Mouse (Mus musculus) intestine, embryonic 14.5 days (tissue): Measurements from ENCODE around the gene Crim1. TPM values are rescaled to one million over a fixed set of nuclear protein-coding genes. Genes with fewer than 3 reads are reported as not detected.

ENCODE experiments used
- ATAC-seq: fragments of 200-750 bp; cut with Nextera tagmentation; replicated peaks from 2 replicates; pipeline ENCODE4 v1.8.0; 2017; ENCODE audit warnings: low read depth, moderate number of reproducible peaks, moderate TSS enrichment, moderate library complexity; ENCODE audit not compliant: low FRiP score, low TSS enrichment
- DNase-seq: peaks from one replicate; pipeline ENCODE4 v3.0.0-alpha.2; 2018; ENCODE audit warnings: low spot score
- H3K27ac ChIP-seq: fragments of 300-500 bp; sonication (generic); 2 replicates; pipeline ENCODE4 v1.5.1; 2014; ENCODE audit warnings: low read depth, mild to moderate bottlenecking, control low read depth
- H3K27me3 ChIP-seq: fragments of 300-500 bp; sonication (generic); replicated peaks from 2 replicates; pipeline ENCODE4 v1.6.1; 2014; ENCODE audit warnings: low read length, control low read depth; ENCODE audit not compliant: control insufficient read depth, insufficient read depth
- H3K36me3 ChIP-seq: fragments of 300-500 bp; sonication (generic); 2 replicates; pipeline ENCODE4 v1.6.1; 2014; ENCODE audit warnings: low read length, control low read depth; ENCODE audit not compliant: control insufficient read depth, insufficient read depth
- H3K4me1 ChIP-seq: fragments of 300-500 bp; sonication (generic); replicated peaks from 2 replicates; pipeline ENCODE4 v1.6.1; 2014; ENCODE audit warnings: low read length, control low read depth, mixed read lengths; ENCODE audit not compliant: control insufficient read depth, insufficient read depth
- H3K4me2 ChIP-seq: fragments of 300-500 bp; sonication (generic); 2 replicates; pipeline ENCODE4 v1.6.1; 2014; ENCODE audit warnings: low read length
- H3K4me3 ChIP-seq: fragments of 300-500 bp; sonication (generic); 2 replicates; pipeline ENCODE4 v1.5.1; 2014; ENCODE audit warnings: low read depth, low read length, control low read depth, mixed read lengths
- H3K9ac ChIP-seq: fragments of 300-500 bp; sonication (generic); 2 replicates; pipeline ENCODE4 v1.6.1; 2014; ENCODE audit warnings: mild to moderate bottlenecking, low read length
- H3K9me3 ChIP-seq: fragments of 300-500 bp; sonication (generic); 2 replicates; pipeline ENCODE4 v1.6.1; 2016; ENCODE audit warnings: low read length, control low read depth; ENCODE audit not compliant: control insufficient read depth
- WGBS: fragments of 180-500 bp; shearing (Covaris S2); extraction: QIAGEN DNeasy Blood & Tissue Kit; methylation state at CpG from one replicate; pipeline ENCODE4 v1.1.7; 2014; 5-methylcytosine and 5-hydroxymethylcytosine counted together
- polyA plus RNA-seq: library from polyadenylated mRNA; unstranded; fragments of >200 nt; fragmentation: Nextera tagmentation; extraction: Ambion mirVana; gene quantifications from 2 replicates; pipeline ENCODE4 v1.2.1, GENCODE M21; 2014

Gene Crim1
- polyA plus RNA-seq, 1 experiment from 2014 or later, result 6.1 TPM

DNA sequence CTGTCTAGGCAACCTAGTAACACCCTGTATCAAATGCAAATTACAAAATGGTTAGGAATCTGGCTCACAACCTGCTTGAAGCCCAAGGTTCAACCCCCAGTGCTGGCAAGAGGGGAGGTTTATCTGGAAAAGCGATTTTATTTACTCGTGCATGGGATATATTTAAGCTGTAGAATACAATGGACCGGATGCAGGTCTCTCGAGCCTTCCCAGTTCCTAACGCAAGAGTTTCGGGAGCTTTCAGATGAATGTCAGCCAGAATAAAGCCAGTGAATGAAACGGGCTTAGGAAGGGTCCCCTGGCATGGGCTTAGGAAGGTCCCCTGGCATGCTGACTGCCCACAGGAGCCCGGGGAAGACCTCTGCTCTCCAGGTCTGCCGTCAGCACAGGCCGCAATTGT lies 206.8 kb downstream of the Crim1 start:
- Histone ChIP-seq H3K9ac (no peak overlapping the region), H3K27ac (no peak overlapping the region), H3K4me3 (no peak overlapping the region), H3K4me1 (peaks cover 6% of the 10 kb centered on the region; the same call in 1 of the 2 replicates), H3K9me3 (no peaks in the 10 kb centered on the region), H3K4me2 (no peak overlapping the region), H3K36me3 (peaks cover 52% of the 10 kb centered on the region), H3K27me3 (no peaks in the 10 kb centered on the region)
- ATAC-seq (no peak), DNase-seq (no peak)
- 87% methylated on average over 10 of the region's 10 CpGs for WGBS

GRCm38 (mm10) chr17:78407581-78407980 lies 207.5 kb downstream of the Crim1 start:
- 71% methylated on average over 4 of the region's 4 CpGs for WGBS
- Histone ChIP-seq H3K4me3 (no peak overlapping the region), H3K27me3 (no peaks in the 10 kb centered on the region), H3K27ac (no peak overlapping the region), H3K9me3 (no peaks in the 10 kb centered on the region), H3K4me1 (peaks cover 6% of the 10 kb centered on the region; the same call in 1 of the 2 replicates), H3K36me3 (peaks cover 48% of the 10 kb centered on the region), H3K4me2 (no peak overlapping the region), H3K9ac (no peak overlapping the region)
- ATAC-seq (no peak), DNase-seq (no peak)

DNA sequence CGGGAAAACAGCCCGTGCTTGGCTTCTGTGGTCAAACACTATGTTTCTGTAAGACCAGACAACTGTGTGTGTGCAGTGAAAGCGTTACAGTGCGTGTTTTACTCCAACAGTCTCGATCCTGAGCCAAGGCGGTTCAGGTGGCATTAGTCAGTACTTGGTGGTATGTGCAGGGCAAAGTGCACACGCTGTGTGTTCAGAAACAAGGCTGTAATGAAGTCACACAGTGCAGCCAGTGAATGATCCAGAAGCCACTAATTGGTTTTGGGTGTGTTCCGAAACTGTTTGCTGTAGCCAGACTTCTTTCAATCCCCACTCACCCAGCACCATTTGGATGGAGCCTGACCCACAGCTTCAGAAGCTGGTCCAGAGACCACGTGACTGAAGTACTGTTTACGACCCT lies 208.3 kb downstream of the Crim1 start:
- Histone ChIP-seq H3K9me3 (no peaks in the 10 kb centered on the region), H3K4me2 (no peak overlapping the region), H3K4me3 (no peak overlapping the region), H3K4me1 (0 out of 2 replicates have a peak, but pooled peaks cover 6% of the 10 kb centered on the region), H3K27ac (no peak overlapping the region), H3K9ac (no peak overlapping the region), H3K27me3 (no peaks in the 10 kb centered on the region), H3K36me3 (peaks cover 44% of the 10 kb centered on the region)
- ATAC-seq, result 0 out of 2 replicates have a peak, but pooled peaks have one; percentile 41
- no peak for DNase-seq
- 84% methylated on average over 10 of the region's 10 CpGs for WGBS

GRCm38 (mm10) chr17:78409900-78410299 lies 209.9 kb downstream of the Crim1 start:
- Histone ChIP-seq H3K4me1 (0 out of 2 replicates have a peak, but pooled peaks cover 6% of the 10 kb centered on the region), H3K27ac (no peak overlapping the region), H3K9ac (no peak overlapping the region), H3K36me3 (peaks cover 30% of the 10 kb centered on the region), H3K27me3 (no peaks in the 10 kb centered on the region), H3K9me3 (no peaks in the 10 kb centered on the region), H3K4me3 (no peak overlapping the region), H3K4me2 (no peak overlapping the region)
- ATAC-seq (no peak), DNase-seq (no peak)
- WGBS, result 65% methylated on average over 2 of the region's 2 CpGs

- no peaks in the 10 kb centered on the region for H3K9me3 ChIP-seq
- 69% methylated on average over 2 of the region's 2 CpGs for WGBS
- no peak overlapping the region for H3K4me3 ChIP-seq
- peak overlapping the region; percentile 13; the same call in 1 of the 2 replicates for H3K4me2 ChIP-seq
- peaks cover 17% of the 10 kb centered on the region for H3K36me3 ChIP-seq
- ATAC-seq (0 out of 2 replicates have a peak, but pooled peaks have one; percentile 45), DNase-seq (no peak)
- peak overlapping the region; percentile 51; the same call in 1 of the 2 replicates for H3K27ac ChIP-seq
- no peak overlapping the region for H3K9ac ChIP-seq
- peaks cover 13% of the 10 kb centered on the region for H3K4me1 ChIP-seq
- H3K27me3 ChIP-seq, result no peaks in the 10 kb centered on the region
These were observed 215.2 kb downstream of the Crim1 start for GRCm38 (mm10) chr17:78415255-78415654.

- peak within 1 kb of the TSS; percentile 97 for H3K27ac ChIP-seq
- under 1% methylated on average over 50 of the region's 67 CpGs for WGBS
- H3K27me3 ChIP-seq, result no peaks in the 10 kb centered on the region
- H3K4me2 ChIP-seq, result peak within 1 kb of the TSS; percentile 62
- H3K9ac ChIP-seq, result peak within 1 kb of the TSS; percentile 84
- DNase-seq (peak; percentile 98), ATAC-seq (peak; percentile 95)
- H3K9me3 ChIP-seq, result no peaks in the 10 kb centered on the region
- H3K36me3 ChIP-seq, result no peaks in the 10 kb centered on the region
- H3K4me1 ChIP-seq, result peaks cover 13% of the 10 kb centered on the region
- H3K4me3 ChIP-seq, result peak within 1 kb of the TSS; percentile 76
These were observed 217.6 kb downstream of the Crim1 start, which contains the start of gene Fez2 for GRCm38 (mm10) chr17:78417381-78418281. TSS of gene Fez2 (minus strand) at chr17:78418152.

DNA sequence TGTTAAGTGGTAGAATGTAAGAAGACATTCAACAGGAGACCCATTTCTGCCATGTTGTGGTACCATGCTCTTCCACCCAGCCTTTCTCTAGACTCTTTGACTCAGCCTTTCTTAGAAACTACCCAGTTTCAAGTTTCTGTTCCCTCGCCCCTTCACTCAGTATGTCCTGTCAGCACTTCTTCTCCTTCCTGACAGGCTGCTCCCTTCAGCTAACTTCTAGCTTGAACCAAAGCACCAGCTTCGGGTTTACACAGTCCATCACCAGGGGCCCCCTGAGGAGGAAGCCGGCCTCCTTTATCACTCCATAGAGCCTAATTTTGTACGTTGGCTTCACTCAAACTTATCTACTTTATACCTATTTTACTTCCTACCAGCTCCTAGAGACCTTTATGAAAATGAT lies 219.2 kb downstream of the Crim1 start:
- Histone ChIP-seq H3K4me2 (no peak overlapping the region), H3K9me3 (no peaks in the 10 kb centered on the region), H3K4me1 (peaks cover 13% of the 10 kb centered on the region), H3K9ac (no peak overlapping the region), H3K4me3 (no peak overlapping the region), H3K27me3 (no peaks in the 10 kb centered on the region), H3K36me3 (no peaks in the 10 kb centered on the region), H3K27ac (no peak overlapping the region)
- no peak for DNase-seq
- WGBS, result 79% methylated on average over 4 of the region's 4 CpGs
- ATAC-seq, result no peak

GRCm38 (mm10) chr17:78425026-78425425 lies 225.0 kb downstream of the Crim1 start:
- WGBS, result 82% methylated on average over 8 of the region's 8 CpGs
- ATAC-seq (no peak), DNase-seq (no peak)
- Histone ChIP-seq H3K27ac (no peak overlapping the region), H3K9ac (no peak overlapping the region), H3K9me3 (no peaks in the 10 kb centered on the region), H3K4me2 (no peak overlapping the region), H3K36me3 (no peaks in the 10 kb centered on the region), H3K4me1 (no peaks in the 10 kb centered on the region), H3K27me3 (no peaks in the 10 kb centered on the region), H3K4me3 (no peak overlapping the region)
